Comparison of ENCODE assay signal across 8 mouse cellular contexts in genomic region chr5:111115519-111116350, GRCm38 (mm10).
DNase-seq lines count a peak whose midpoint lies in the region; ATAC-seq and TF ChIP-seq lines count a peak whose summit lies in the region.

No protein-coding gene starts in this region.

- no peak for TF ChIP-seq CTCF in forebrain, postnatal 0 days (IDR thresholded peaks at IDR 0.05; ENCODE audit: low read depth)

- no peak overlapping the region for H3K27ac ChIP-seq in neural tube, embryonic 15.5 days (replicated peaks)
- peak overlapping the region; percentile 80 for H3K27ac ChIP-seq in kidney, embryonic 15.5 days
- H3K27ac ChIP-seq in forebrain, postnatal 0 days (ENCODE audit: low read depth, low read length): no peak overlapping the region

- no peak for ATAC-seq in neural tube, embryonic 15.5 days (ENCODE audit: low FRiP score)
- ATAC-seq in kidney, embryonic 15.5 days (replicated peaks; ENCODE audit: low FRiP score): peak; percentile 80
- no peak for ATAC-seq in erythroid progenitor cell, adult 5-6 weeks (replicated peaks; ENCODE audit: low FRiP score, poor library complexity, severe bottlenecking)
- no peak for ATAC-seq in forebrain, postnatal 0 days

- peaks cover 34% of the 10 kb centered on the region for H3K4me1 ChIP-seq in neural tube, embryonic 15.5 days
- H3K4me1 ChIP-seq in kidney, embryonic 15.5 days: peaks cover 67% of the 10 kb centered on the region
- 0 out of 2 replicates have a peak, but pooled peaks cover 2% of the 10 kb centered on the region for H3K4me1 ChIP-seq in forebrain, postnatal 0 days (ENCODE audit: insufficient read depth)

- peak; percentile 42 for DNase-seq in neural tube, embryonic 10.5 days (ENCODE audit: extremely low spot score, low spot score)
- DNase-seq in gastrocnemius, postnatal 14 days: peak; percentile 37
- DNase-seq in retina, embryonic 14.5 days (ENCODE audit: low spot score): peak; percentile 69
- DNase-seq in layer of hippocampus, postnatal 25 days (ENCODE audit: extremely low spot score in 1 of 2, low spot score in 1 of 2): no peak
- DNase-seq in forebrain, postnatal 0 days: no peak

- no peak overlapping the region for H3K9ac ChIP-seq in neural tube, embryonic 15.5 days (replicated peaks)
- H3K9ac ChIP-seq in kidney, embryonic 15.5 days: no peak overlapping the region
- H3K9ac ChIP-seq in forebrain, postnatal 0 days: no peak overlapping the region

- intact Hi-C loops in gastrocnemius, postnatal 14 days (cut with DNase I; ENCODE audit: low total_unique reads): no loop called here

- H3K9me3 ChIP-seq in neural tube, embryonic 15.5 days (replicated peaks): no peaks in the 10 kb centered on the region
- H3K9me3 ChIP-seq in kidney, embryonic 15.5 days (replicated peaks): no peaks in the 10 kb centered on the region
- no peaks in the 10 kb centered on the region for H3K9me3 ChIP-seq in forebrain, postnatal 0 days (ENCODE audit: low read length)

- H3K27me3 ChIP-seq in neural tube, embryonic 15.5 days (replicated peaks): no peaks in the 10 kb centered on the region
- H3K27me3 ChIP-seq in kidney, embryonic 15.5 days: no peaks in the 10 kb centered on the region
- H3K27me3 ChIP-seq in forebrain, postnatal 0 days (ENCODE audit: insufficient read depth, low read length): no peaks in the 10 kb centered on the region

- WGBS in neural tube, embryonic 15.5 days: 67% methylated on average over 15 of the region's 15 CpGs
- WGBS in kidney, embryonic 15.5 days: 36% methylated on average over 15 of the region's 15 CpGs
- WGBS in forebrain, postnatal 0 days: 79% methylated on average over 15 of the region's 15 CpGs

- no peaks in the 10 kb centered on the region; the same call in 1 of the 2 replicates for H3K36me3 ChIP-seq in neural tube, embryonic 15.5 days
- H3K36me3 ChIP-seq in kidney, embryonic 15.5 days: no peaks in the 10 kb centered on the region
- H3K36me3 ChIP-seq in forebrain, postnatal 0 days (ENCODE audit: insufficient read depth): peaks cover 8% of the 10 kb centered on the region; the same call in 1 of the 2 replicates

- H3K4me3 ChIP-seq in neural tube, embryonic 15.5 days (replicated peaks): no peak overlapping the region
- no peak overlapping the region for H3K4me3 ChIP-seq in kidney, embryonic 15.5 days (replicated peaks)
- H3K4me3 ChIP-seq in forebrain, postnatal 0 days (ENCODE audit: low read depth, low read length): no peak overlapping the region

- no peak overlapping the region for H3K4me2 ChIP-seq in neural tube, embryonic 15.5 days
- peak overlapping the region; percentile 13 for H3K4me2 ChIP-seq in kidney, embryonic 15.5 days
- no peak overlapping the region for H3K4me2 ChIP-seq in forebrain, postnatal 0 days (ENCODE audit: low read depth)

Comparison
In these comparisons a context has a peak if more than half of its experiments do, and no peak if none do; other contexts are left out.
1. DNase-seq: peak in neural tube, embryonic 10.5 days (single experiment), gastrocnemius, postnatal 14 days (single experiment) and retina, embryonic 14.5 days (single experiment); none in layer of hippocampus, postnatal 25 days (0 of 2) and forebrain, postnatal 0 days (single experiment).